Mouse (Mus musculus) layer of hippocampus, postnatal 14 days (tissue): ENCODE measurements around the gene Sfmbt1. TPM values are rescaled to one million over a fixed set of nuclear protein-coding genes. Genes with fewer than 3 reads are reported as not detected.
A peak's percentile ranks its signal among the peaks of the same experiment; 100 is the strongest.

Source experiments
- DNase-seq, 2 experiments: peaks; one replicate each; pipeline ENCODE4 v3.0.0; 2021 to 2022; ENCODE audit warnings: low spot score in 2 of 2, mixed read lengths in 1 of 2
- long read RNA-seq, 2 experiments: library from polyadenylated mRNA; stranded (forward); transcript quantifications; one replicate each; pipeline ENCODE4 v2.0.0; 2021
- total RNA-seq, 2 experiments: library from RNA; stranded (reverse); gene quantifications; 2 replicates each; pipeline ENCODE4 v1.2.3; 2021

Sfmbt1 gene
- total RNA-seq = 10 to 100 TPM; 25.4 to 27.8 TPM
- long read RNA-seq, experiment 1, full-length matches to known transcripts = 3 of 7 reads
- long read RNA-seq, experiment 1, partial matches to known transcripts = 1 of 7 reads
- long read RNA-seq, experiment 1, other reads (novel, unspliced or antisense) = 3 of 7 reads
- long read RNA-seq, experiment 2, full-length matches to known transcripts = 3 of 5 reads
- long read RNA-seq, experiment 2, partial matches to known transcripts = 0 of 5 reads
- long read RNA-seq, experiment 2, other reads (novel, unspliced or antisense) = 2 of 5 reads

DNA sequence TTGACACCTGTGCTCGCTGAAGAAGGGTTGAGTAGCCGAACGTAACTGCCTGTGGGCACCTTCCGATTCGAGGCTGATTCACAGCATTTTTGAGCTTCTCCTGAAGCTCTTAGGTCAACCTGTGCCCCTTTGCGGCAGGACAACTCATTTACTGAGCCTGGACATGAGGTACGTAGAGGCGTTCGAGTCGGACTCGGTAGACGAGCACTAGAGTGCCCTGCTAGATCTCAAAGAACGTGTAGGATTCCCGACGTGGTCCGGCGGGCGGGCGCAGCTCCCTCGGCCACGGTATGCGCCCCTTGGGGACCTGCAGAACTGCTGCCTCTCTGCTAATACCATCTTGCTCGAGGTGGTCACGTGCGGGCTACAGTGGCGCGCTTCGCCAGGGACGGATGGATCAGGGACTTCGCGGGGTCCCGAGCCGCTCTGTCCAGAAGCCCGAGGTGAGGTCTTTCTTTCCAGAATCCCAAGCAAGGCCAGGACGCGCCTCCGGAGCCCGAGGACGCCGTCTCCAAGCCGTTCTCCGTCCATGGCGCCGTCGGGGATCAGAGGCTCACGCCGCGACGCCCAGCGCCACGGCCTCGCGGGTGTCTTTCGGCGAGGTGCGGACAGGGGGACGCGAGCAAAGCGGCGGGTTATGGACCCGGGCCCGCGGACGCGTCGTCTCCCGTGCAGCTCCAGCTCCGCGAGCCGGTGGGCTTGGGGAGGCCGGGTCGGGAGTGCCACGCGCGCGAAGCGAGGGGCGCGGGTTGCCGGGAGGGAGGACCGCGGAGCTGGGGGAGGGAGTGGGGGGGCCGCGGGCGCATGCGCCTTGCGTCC, at the start of gene Sfmbt1:
Gene Sfmbt1 (plus strand): TSS at position 51 of the 819 bp plus-strand sequence.
- peak in 1 of 2 experiments; percentile 24 for DNase-seq

GRCm38 (mm10) chr14:30666061-30666460, 48.6 kb upstream of the Sfmbt1 start:
- no peak for DNase-seq

- DNase-seq = peak in 1 of 2 experiments; percentile 52
These were observed 48.0 kb upstream of the Sfmbt1 start for GRCm38 (mm10) chr14:30666604-30667003.

DNA sequence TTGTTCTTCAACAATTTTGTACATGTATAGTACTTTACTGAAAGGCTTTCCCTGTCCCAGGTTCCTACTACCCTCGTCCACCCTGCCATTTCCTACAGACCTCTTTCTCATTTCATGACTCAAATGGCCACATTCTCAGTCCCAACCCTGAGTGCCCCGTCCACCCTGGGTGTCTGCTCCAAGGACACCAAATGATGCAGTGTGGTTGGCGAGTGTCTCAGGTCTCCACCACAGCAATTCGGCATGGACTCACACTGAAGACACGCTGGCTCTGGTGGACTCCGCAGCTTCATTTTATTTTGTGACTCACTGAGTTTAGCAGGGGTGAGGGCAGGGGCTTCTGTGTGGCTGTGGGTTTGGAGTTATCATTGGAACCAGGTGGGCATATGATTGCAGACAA, 44.5 kb upstream of the Sfmbt1 start:
- no peak for DNase-seq

DNA sequence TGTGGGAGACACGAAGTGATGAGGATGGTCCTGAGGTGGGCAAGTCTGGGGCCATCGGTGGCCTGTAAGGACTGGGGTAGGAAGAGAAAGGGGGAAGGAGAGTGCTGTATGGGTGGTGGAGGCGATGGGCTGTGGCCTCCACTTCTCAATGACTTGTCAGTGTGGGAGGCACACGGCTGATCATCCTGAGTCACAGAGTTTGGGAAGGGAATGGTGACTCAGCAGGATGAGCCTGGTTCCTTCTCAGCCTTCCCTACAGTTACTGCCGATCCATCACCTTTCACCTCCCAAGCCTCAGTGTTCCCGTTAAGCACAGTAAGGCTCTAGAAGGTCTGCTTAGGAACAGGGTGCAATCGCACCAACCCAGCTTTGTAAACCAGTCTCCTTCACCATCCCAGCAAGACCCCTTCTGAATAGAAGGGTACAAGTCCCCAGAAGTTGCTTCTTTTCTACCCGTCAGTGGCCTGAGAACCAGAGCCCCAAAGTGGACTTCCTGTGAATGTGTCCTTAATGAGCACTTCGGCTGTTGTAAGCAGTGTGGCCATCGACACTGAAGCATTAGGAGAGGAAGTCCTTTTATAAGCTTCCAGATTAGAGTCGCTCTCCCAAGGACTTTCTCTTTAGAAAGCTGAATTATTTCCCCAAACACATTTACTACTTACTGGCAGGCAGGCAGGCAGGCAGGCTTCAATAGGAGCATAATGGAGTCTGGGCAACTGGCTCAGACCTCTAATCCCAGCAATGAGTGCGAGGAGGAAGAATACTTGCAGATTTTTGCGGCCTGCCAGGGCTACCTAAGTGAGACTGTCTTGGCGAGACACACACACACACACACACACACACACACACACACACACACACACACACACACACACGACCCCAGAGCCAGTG, 43.3 kb upstream of the Sfmbt1 start:
- DNase-seq = peak in 1 of 2 experiments; percentile 22

GRCm38 (mm10) chr14:30671986-30672312, 42.7 kb upstream of the Sfmbt1 start:
- DNase-seq = peak; percentile 91 to 95

GRCm38 (mm10) chr14:30674947-30675346, 39.7 kb upstream of the Sfmbt1 start:
- no peak for DNase-seq

DNA sequence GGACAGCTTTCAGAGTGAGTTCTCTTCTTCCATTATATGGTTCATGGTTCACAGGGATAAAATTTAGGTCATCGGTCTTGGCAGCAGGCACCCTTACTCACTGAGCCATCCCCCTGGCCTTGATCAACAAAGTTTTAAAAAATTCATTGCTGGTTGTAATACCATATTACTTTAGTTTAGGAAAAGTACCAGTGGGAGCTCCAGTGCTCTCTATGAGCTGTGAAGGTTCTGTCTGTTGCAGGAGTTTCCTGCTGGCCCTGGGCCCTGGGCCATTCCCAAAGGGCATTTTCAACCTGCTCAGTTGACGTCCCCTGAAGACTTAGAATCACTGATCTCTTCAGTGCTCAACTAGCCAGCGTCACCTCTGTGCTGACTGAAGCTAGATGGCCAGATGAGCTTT, 32.5 kb upstream of the Sfmbt1 start:
- no peak for DNase-seq

- DNase-seq = no peak
These were observed 24.0 kb upstream of the Sfmbt1 start for GRCm38 (mm10) chr14:30690685-30691084.

GRCm38 (mm10) chr14:30692439-30692838, 22.2 kb upstream of the Sfmbt1 start:
- DNase-seq = no peak

GRCm38 (mm10) chr14:30694786-30695185, 19.9 kb upstream of the Sfmbt1 start:
- DNase-seq = peak in 1 of 2 experiments; percentile 21

DNA sequence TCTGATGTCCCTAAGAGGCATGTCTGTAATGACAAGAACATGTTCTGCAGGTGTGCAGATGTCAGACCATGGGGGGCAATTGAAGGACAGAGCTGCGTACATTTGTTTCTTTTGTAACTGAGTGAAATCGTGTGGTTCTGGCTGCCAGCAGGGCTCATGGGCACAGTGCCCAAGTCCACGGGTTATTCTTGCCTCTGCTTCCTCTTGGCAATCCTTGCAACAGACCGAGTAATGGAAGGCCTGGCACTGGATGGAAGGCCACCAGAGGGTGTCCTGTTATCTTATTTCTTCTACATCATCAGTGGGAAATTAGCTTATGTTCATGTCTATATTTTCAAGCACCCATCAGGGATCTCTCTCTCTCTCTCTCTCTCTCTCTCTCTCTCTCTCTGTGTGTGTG, 19.0 kb upstream of the Sfmbt1 start:
- DNase-seq = peak; percentile 63 to 79

GRCm38 (mm10) chr14:30697407-30698052, 17.1 kb upstream of the Sfmbt1 start:
- DNase-seq = no peak

GRCm38 (mm10) chr14:30699656-30700055, 15.0 kb upstream of the Sfmbt1 start:
- peak; percentile 15 to 29 for DNase-seq

GRCm38 (mm10) chr14:30702512-30702911, 12.1 kb upstream of the Sfmbt1 start:
- no peak for DNase-seq

GRCm38 (mm10) chr14:30703079-30703478, 11.6 kb upstream of the Sfmbt1 start:
- no peak for DNase-seq

GRCm38 (mm10) chr14:30704098-30704855, 10.4 kb upstream of the Sfmbt1 start:
- no peak for DNase-seq

- no peak for DNase-seq
These were observed 2.8 kb upstream of the Sfmbt1 start for GRCm38 (mm10) chr14:30711892-30712291.

GRCm38 (mm10) chr14:30713769-30714168, 880 bp upstream of the Sfmbt1 start:
- DNase-seq = no peak

GRCm38 (mm10) chr14:30715618-30716050, 985 bp downstream of the Sfmbt1 start:
- DNase-seq = peak; percentile 80 to 84
